Mouse (Mus musculus): ENCODE measurements around the gene Wnt3.

DNA sequence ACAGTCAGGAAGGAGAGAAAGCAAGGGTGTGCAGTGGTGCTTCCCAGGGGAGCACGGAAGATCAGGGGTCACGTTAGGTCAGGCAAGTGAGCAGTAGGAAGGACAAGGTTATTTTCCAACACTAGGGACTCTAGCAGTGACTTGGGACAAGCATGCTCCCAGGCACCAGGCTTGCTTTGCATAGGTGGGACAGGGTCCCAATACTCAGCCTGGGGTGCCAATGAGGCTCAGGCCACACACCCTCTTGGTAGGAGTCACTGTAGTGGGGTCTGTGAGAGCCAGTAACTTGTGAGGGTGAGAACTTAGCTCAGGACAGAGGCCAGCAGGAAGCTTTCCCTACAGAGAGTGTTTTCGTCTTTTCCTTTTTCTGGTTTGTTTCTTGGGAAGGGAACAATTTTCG lies 58.4 kb downstream of the Wnt3 start:
- TF ChIP-seq KAT2A (IDR thresholded peaks at IDR 0.05; ENCODE audit: insufficient replicate concordance, low read length) (no peak), GABPA (IDR thresholded peaks at IDR 0.05; ENCODE audit: insufficient replicate concordance, low read depth, low read length) (no peak), CTCF (conservative IDR thresholded peaks at IDR 0.05 in 1 of 2, IDR thresholded peaks at IDR 0.05 in 1 of 2; ENCODE audit: low read depth in 2 of 2, low read length in 2 of 2) (no peak), POLR2A (IDR thresholded peaks at IDR 0.05; ENCODE audit: low read depth, low read length) (no peak), SIN3A (IDR thresholded peaks at IDR 0.05; ENCODE audit: low read length) (no peak), ZC3H11A (IDR thresholded peaks at IDR 0.05; ENCODE audit: low read depth, low read length) (no peak)
